Mouse (Mus musculus) lung, postnatal 0 days (tissue): ENCODE measurements at regions not wholly inside any gene's neighbourhood (a gene's known extent, or its start where the extent isn't known, plus 50 kb on each side); places are given as distances from the start of the nearest gene placed in this dataset.

Source experiments
- ATAC-seq: fragments of 200-750 bp; cut with Nextera tagmentation; 2 replicates; pipeline ENCODE4 v1.8.0; 2017; ENCODE audit warnings: moderate library complexity
- DNase-seq: peaks from one replicate; pipeline ENCODE4 v3.0.0-alpha.2; 2016; ENCODE audit warnings: low spot score
- H3K27ac ChIP-seq: fragments of 300-500 bp; sonication (generic); 2 replicates; pipeline ENCODE4 v1.5.1; 2014; ENCODE audit warnings: antibody characterized with exemption, mild to moderate bottlenecking, low read length, mixed read lengths
- H3K27me3 ChIP-seq: fragments of 300-500 bp; sonication (generic); replicated peaks from 2 replicates; pipeline ENCODE4 v1.6.1; 2014; ENCODE audit warnings: low read length, mixed read lengths; ENCODE audit not compliant: insufficient read depth
- H3K36me3 ChIP-seq: fragments of 300-500 bp; sonication (generic); 2 replicates; pipeline ENCODE4 v1.6.1; 2014; ENCODE audit warnings: low read length, mixed read lengths; ENCODE audit not compliant: insufficient read depth
- H3K4me1 ChIP-seq: fragments of 300-500 bp; sonication (generic); 2 replicates; pipeline ENCODE4 v1.6.1; 2014; ENCODE audit warnings: antibody characterized with exemption, low read depth, low read length, mixed read lengths; ENCODE audit not compliant: insufficient read depth
- H3K4me2 ChIP-seq: fragments of 300-500 bp; sonication (generic); replicated peaks from 2 replicates; pipeline ENCODE4 v1.6.1; 2014; ENCODE audit warnings: low read depth, mild to moderate bottlenecking, low read length, moderate library complexity, mixed read lengths
- H3K4me3 ChIP-seq: fragments of 300-500 bp; sonication (generic); 2 replicates; pipeline ENCODE4 v1.5.1; 2014; ENCODE audit warnings: low read depth, low read length
- H3K9ac ChIP-seq: fragments of 300-500 bp; sonication (generic); replicated peaks from 2 replicates; pipeline ENCODE4 v1.6.1; 2014; ENCODE audit warnings: low read depth, mild to moderate bottlenecking
- H3K9me3 ChIP-seq: fragments of 300-500 bp; sonication (generic); 2 replicates; pipeline ENCODE4 v1.6.1; 2016; ENCODE audit warnings: low read length, mixed read lengths
- CTCF ChIP-seq: IDR thresholded peaks from 2 replicates; pipeline ENCODE4 v1.5.1; 2016; ENCODE audit warnings: antibody characterized with exemption, mild to moderate bottlenecking
- EP300 ChIP-seq: IDR thresholded peaks from 2 replicates; pipeline ENCODE4 v1.6.1; 2016; ENCODE audit warnings: antibody characterized with exemption, mild to moderate bottlenecking, control low read depth
- WGBS: fragments of 180-500 bp; shearing (Covaris S2); extraction: QIAGEN DNeasy Blood & Tissue Kit; methylation state at CpG from one replicate; pipeline ENCODE4 v1.1.7; 2014; 5-methylcytosine and 5-hydroxymethylcytosine counted together

- WGBS, result 48% methylated on average over 3 of the region's 3 CpGs
- TF ChIP-seq EP300, result no peak
- TF ChIP-seq CTCF, result no peak
- ATAC-seq, result no peak
- Histone ChIP-seq H3K27me3 (no peaks in the 10 kb centered on the region), H3K36me3 (no peaks in the 10 kb centered on the region), H3K9me3 (no peaks in the 10 kb centered on the region), H3K27ac (no peak overlapping the region), H3K9ac (no peak overlapping the region), H3K4me1 (no peaks in the 10 kb centered on the region), H3K4me2 (no peak overlapping the region), H3K4me3 (no peak overlapping the region)
- no peak for DNase-seq
Observed at GRCm38 (mm10) chr10:21478004-21478403, 100.9 kb downstream of the Aldh8a1 start.

GRCm38 (mm10) chr10:21479403-21479802 lies 102.3 kb downstream of the Aldh8a1 start:
- ATAC-seq (no peak), DNase-seq (no peak)
- Histone ChIP-seq H3K4me3 (no peak overlapping the region), H3K27me3 (no peaks in the 10 kb centered on the region), H3K4me2 (no peak overlapping the region), H3K9ac (no peak overlapping the region), H3K9me3 (no peaks in the 10 kb centered on the region), H3K27ac (no peak overlapping the region), H3K4me1 (no peaks in the 10 kb centered on the region), H3K36me3 (no peaks in the 10 kb centered on the region)
- TF ChIP-seq CTCF (no peak), EP300 (no peak)
- WGBS, result 66% methylated on average over 3 of the region's 3 CpGs

- Histone ChIP-seq H3K27ac (no peak overlapping the region), H3K36me3 (no peaks in the 10 kb centered on the region), H3K27me3 (no peaks in the 10 kb centered on the region), H3K9me3 (no peaks in the 10 kb centered on the region), H3K9ac (no peak overlapping the region), H3K4me1 (no peaks in the 10 kb centered on the region), H3K4me2 (no peak overlapping the region), H3K4me3 (no peak overlapping the region)
- DNase-seq (peak; percentile 17), ATAC-seq (no peak)
- TF ChIP-seq EP300, result no peak
- no peak for TF ChIP-seq CTCF
- WGBS, result 56% methylated on average over 3 of the region's 3 CpGs
Observed at GRCm38 (mm10) chr10:21481255-21481654, 104.2 kb downstream of the Aldh8a1 start.

- Histone ChIP-seq H3K4me2 (no peak overlapping the region), H3K27me3 (no peaks in the 10 kb centered on the region), H3K9ac (no peak overlapping the region), H3K36me3 (no peaks in the 10 kb centered on the region), H3K9me3 (no peaks in the 10 kb centered on the region), H3K27ac (no peak overlapping the region), H3K4me3 (no peak overlapping the region), H3K4me1 (no peaks in the 10 kb centered on the region)
- ATAC-seq (no peak), DNase-seq (no peak)
- TF ChIP-seq CTCF (no peak), EP300 (no peak)
- 64% methylated on average over 4 of the region's 4 CpGs for WGBS
Observed at GRCm38 (mm10) chr10:21482055-21482454, 105.0 kb downstream of the Aldh8a1 start.

- H3K9me3 ChIP-seq, result no peaks in the 10 kb centered on the region
- no peak overlapping the region for H3K4me2 ChIP-seq
- H3K4me1 ChIP-seq, result no peaks in the 10 kb centered on the region
- no peak overlapping the region for H3K27ac ChIP-seq
- no peak overlapping the region for H3K9ac ChIP-seq
- DNase-seq (no peak), ATAC-seq (no peak)
- TF ChIP-seq EP300 (no peak), CTCF (no peak)
- WGBS, result 83% methylated on average over 9 of the region's 9 CpGs
- H3K4me3 ChIP-seq, result no peak overlapping the region
- H3K27me3 ChIP-seq, result no peaks in the 10 kb centered on the region
- no peaks in the 10 kb centered on the region for H3K36me3 ChIP-seq
Observed at GRCm38 (mm10) chr10:21482659-21483058, 105.6 kb downstream of the Aldh8a1 start.

GRCm38 (mm10) chr10:21483373-21483772 lies 106.3 kb downstream of the Aldh8a1 start:
- Histone ChIP-seq H3K4me3 (no peak overlapping the region), H3K27me3 (no peaks in the 10 kb centered on the region), H3K4me1 (no peaks in the 10 kb centered on the region), H3K9me3 (no peaks in the 10 kb centered on the region), H3K36me3 (no peaks in the 10 kb centered on the region), H3K9ac (no peak overlapping the region), H3K4me2 (no peak overlapping the region), H3K27ac (no peak overlapping the region)
- 74% methylated on average over 3 of the region's 3 CpGs for WGBS
- TF ChIP-seq CTCF (no peak), EP300 (no peak)
- DNase-seq, result no peak
- no peak for ATAC-seq

- no peak overlapping the region for H3K27ac ChIP-seq
- no peaks in the 10 kb centered on the region for H3K36me3 ChIP-seq
- no peaks in the 10 kb centered on the region for H3K4me1 ChIP-seq
- TF ChIP-seq CTCF, result no peak
- TF ChIP-seq EP300, result no peak
- no peaks in the 10 kb centered on the region for H3K27me3 ChIP-seq
- whole genome bisulfite sequencing, result 51% methylated on average over 7 of the region's 7 CpGs
- DNase-seq (peak; percentile 73), ATAC-seq (peak; percentile 84)
- no peaks in the 10 kb centered on the region for H3K9me3 ChIP-seq
- H3K4me3 ChIP-seq, result no peak overlapping the region
- H3K4me2 ChIP-seq, result no peak overlapping the region
- no peak overlapping the region for H3K9ac ChIP-seq
Observed at GRCm38 (mm10) chr10:21488374-21488930, 104.5 kb upstream of the 1700020N01Rik start.
